Mouse (Mus musculus) stomach, postnatal 0 days (tissue): ENCODE measurements around the gene Cavin4.

Experiments used
- CTCF ChIP-seq: IDR thresholded peaks from 2 replicates; pipeline ENCODE4 v1.5.1; 2016; ENCODE audit warnings: antibody characterized with exemption, low read depth, mild to moderate bottlenecking, moderate library complexity
- EP300 ChIP-seq: optimal IDR thresholded peaks from 2 replicates; pipeline ENCODE3; 2016; ENCODE audit warnings: antibody characterized with exemption

DNA sequence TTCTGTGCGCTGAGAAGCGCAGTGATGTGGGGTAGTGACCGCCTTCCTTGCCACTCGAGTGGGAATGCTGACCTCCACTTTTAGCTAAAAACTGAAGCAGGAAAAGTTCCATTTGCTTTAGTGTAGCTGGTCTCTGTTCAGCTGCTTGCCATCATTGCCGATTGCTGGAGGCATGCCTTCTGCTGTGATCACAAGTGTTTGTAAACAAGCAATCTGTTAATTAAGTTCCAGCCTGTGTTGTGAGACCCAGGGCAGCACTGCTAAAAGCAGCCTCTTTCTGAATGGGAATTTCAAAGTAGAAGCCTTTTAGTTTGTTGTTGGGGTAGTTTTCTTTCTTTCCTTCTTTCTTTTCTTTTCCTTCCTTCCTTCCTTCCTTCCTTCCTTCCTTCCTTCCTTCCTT, 17.2 kb upstream of the Cavin4 start:
- TF ChIP-seq CTCF (no peak), EP300 (no peak)
